Mouse (Mus musculus): ENCODE measurements around the gene Lrrk2.

DNA sequence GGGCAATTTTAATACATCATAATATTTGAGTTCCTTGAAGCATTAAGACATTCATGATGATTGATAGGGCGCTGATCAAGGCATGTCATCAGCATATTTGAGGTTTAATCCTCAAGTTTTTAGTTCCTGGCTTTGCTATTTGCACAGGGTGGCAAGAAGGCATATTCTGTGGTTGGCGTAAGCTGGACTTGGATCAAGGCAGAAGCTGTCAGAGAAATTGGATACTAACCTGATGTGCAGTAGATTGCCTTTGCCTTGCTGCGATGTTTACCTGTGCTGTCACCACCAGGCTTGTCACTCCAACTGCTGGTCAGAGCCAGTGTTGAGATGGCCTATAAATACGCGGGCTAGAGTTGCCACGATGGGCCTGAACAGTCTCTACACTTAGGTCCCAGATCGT is 165.0 kb downstream of the Lrrk2 start, which contains the start of gene Smgc:
- TF ChIP-seq CTCF (IDR thresholded peaks at IDR 0.05; ENCODE audit: low read depth) (no peak), EP300 (IDR thresholded peaks at IDR 0.05; ENCODE audit: low read depth) (no peak)

Data from liver, embryonic 14.5 days (tissue).